Mouse (Mus musculus): Measurements from ENCODE around the gene Rbm44. TPM values are rescaled to one million over a fixed set of nuclear protein-coding genes. Genes with fewer than 3 reads are reported as not detected.

Rbm44 gene
- 0.34 and 0.45 TPM in 2 replicates for polyA plus RNA-seq (2015; fragmentation: Nextera tagmentation; extraction: Ambion mirVana)

DNA sequence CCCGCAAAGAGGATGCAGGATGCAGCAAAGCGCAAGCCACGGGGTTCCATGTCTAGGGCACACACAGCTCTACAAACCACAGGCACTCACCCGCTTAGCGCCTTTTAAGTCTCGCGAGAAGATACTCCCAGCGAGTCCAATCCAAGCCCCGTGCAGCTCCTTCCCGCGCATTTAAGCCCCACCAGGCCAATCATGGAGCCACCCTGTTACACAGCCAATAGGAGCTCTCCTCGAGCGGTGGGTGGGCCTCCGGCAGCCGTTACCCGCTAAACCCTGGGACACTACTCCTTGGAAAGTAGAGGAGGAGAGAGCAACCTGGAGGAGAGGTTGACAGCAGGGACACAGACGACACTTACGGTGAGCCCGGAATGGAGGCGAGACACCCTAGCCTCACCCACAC, at the start of gene Rbm44:
TSS of gene Rbm44 (plus strand) at position 277 of the 400 bp plus-strand sequence.
- no peaks in the 10 kb centered on the region for H3K36me3 ChIP-seq
- no peak within 1 kb of the TSS for H3K4me3 ChIP-seq (replicated peaks)
- WGBS, result 74% methylated on average over 20 of the region's 20 CpGs
- no peak within 1 kb of the TSS for H3K27ac ChIP-seq
- H3K4me2 ChIP-seq (replicated peaks), result no peak within 1 kb of the TSS
- H3K9ac ChIP-seq (replicated peaks), result no peak within 1 kb of the TSS
- H3K9me3 ChIP-seq, result no peaks in the 10 kb centered on the region
- no peaks in the 10 kb centered on the region for H3K4me1 ChIP-seq (replicated peaks)
- H3K27me3 ChIP-seq, result no peaks in the 10 kb centered on the region
- ATAC-seq, result no peak

GRCm38 (mm10) chr1:91095258-91095657, 49.6 kb upstream of the Rbm44 start:
- ATAC-seq, result no peak
- Histone ChIP-seq H3K27ac (no peak overlapping the region), H3K4me1 (replicated peaks) (no peaks in the 10 kb centered on the region), H3K9me3 (no peaks in the 10 kb centered on the region), H3K27me3 (no peaks in the 10 kb centered on the region), H3K4me3 (replicated peaks) (no peak overlapping the region), H3K4me2 (replicated peaks) (no peak overlapping the region), H3K9ac (replicated peaks) (no peak overlapping the region), H3K36me3 (no peaks in the 10 kb centered on the region)
- WGBS, result 87% methylated on average over 3 of the region's 3 CpGs

- H3K27me3 ChIP-seq, result no peaks in the 10 kb centered on the region
- no peak for ATAC-seq
- H3K4me2 ChIP-seq (replicated peaks), result no peak overlapping the region
- no peaks in the 10 kb centered on the region for H3K9me3 ChIP-seq
- 56% methylated on average over 1 of the region's 1 CpGs for WGBS
- H3K36me3 ChIP-seq, result no peaks in the 10 kb centered on the region
- H3K9ac ChIP-seq (replicated peaks), result no peak overlapping the region
- H3K4me3 ChIP-seq (replicated peaks), result no peak overlapping the region
- no peaks in the 10 kb centered on the region for H3K4me1 ChIP-seq (replicated peaks)
- H3K27ac ChIP-seq, result no peak overlapping the region
Measured at GRCm38 (mm10) chr1:91095853-91096252, 49.0 kb upstream of the Rbm44 start.

- WGBS, result 83% methylated on average over 5 of the region's 5 CpGs
- Histone ChIP-seq H3K4me2 (replicated peaks) (no peak overlapping the region), H3K36me3 (no peaks in the 10 kb centered on the region), H3K4me3 (replicated peaks) (no peak overlapping the region), H3K27me3 (no peaks in the 10 kb centered on the region), H3K9ac (replicated peaks) (no peak overlapping the region), H3K27ac (no peak overlapping the region), H3K4me1 (replicated peaks) (no peaks in the 10 kb centered on the region), H3K9me3 (no peaks in the 10 kb centered on the region)
- no peak for ATAC-seq
Measured at GRCm38 (mm10) chr1:91096490-91096889, 48.4 kb upstream of the Rbm44 start.

DNA sequence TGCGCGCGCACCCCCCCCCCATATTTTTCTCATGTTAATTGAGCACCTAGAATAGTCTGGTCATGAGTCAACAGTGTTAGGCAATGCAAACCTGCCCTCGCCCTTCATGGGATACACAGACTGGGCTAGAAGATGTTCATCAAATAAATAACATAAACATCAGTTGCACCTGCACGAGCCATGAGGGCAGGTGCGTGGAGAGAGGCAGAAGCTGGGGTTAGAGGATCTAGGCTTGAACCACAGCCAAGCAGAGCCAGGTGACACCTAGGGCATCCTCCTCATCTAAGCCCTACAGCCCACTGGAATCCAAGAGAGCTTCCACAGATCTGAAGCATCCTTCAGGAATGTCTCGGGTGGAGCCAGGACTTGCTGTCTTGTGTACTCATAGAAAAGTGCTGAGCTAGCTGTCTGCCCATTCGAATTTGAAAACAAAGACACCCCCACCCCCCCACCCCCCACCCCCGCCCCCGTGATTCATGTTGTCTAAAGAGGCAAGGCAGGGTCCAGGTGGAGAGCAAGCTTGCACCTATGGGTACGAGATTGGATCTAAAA, 47.5 kb upstream of the Rbm44 start:
- Histone ChIP-seq H3K4me1 (replicated peaks) (no peaks in the 10 kb centered on the region), H3K27me3 (no peaks in the 10 kb centered on the region), H3K9ac (replicated peaks) (no peak overlapping the region), H3K4me2 (replicated peaks) (no peak overlapping the region), H3K27ac (no peak overlapping the region), H3K9me3 (no peaks in the 10 kb centered on the region), H3K36me3 (no peaks in the 10 kb centered on the region), H3K4me3 (replicated peaks) (no peak overlapping the region)
- 94% methylated on average over 11 of the region's 11 CpGs for WGBS
- no peak for ATAC-seq

DNA sequence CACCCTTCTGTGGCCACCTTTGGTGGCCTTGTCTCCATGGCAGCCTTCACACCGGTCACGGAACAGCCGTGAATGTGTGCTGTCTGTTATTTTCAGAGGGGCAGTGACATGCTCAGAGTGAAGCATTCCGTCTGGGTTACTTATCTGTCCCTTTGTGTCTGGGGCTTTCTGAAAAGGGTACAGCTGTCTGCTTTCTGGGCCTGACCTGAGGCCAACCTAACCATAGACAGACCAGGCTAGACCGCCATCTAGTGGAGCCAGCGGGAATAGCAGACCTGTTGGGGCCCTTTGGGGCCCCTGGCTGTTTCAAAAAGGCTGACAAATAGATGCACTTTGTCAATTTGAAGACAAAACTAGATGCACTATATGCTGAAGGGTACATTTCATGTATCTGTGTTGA, 46.0 kb upstream of the Rbm44 start:
- no peak overlapping the region for H3K4me2 ChIP-seq (replicated peaks)
- no peak overlapping the region for H3K9ac ChIP-seq (replicated peaks)
- H3K4me1 ChIP-seq (replicated peaks), result no peaks in the 10 kb centered on the region
- H3K9me3 ChIP-seq, result no peaks in the 10 kb centered on the region
- no peaks in the 10 kb centered on the region for H3K27me3 ChIP-seq
- no peak overlapping the region for H3K4me3 ChIP-seq (replicated peaks)
- no peaks in the 10 kb centered on the region for H3K36me3 ChIP-seq
- no peak overlapping the region for H3K27ac ChIP-seq
- 10% methylated on average over 6 of the region's 6 CpGs for WGBS
- ATAC-seq, result peak; percentile 78

DNA sequence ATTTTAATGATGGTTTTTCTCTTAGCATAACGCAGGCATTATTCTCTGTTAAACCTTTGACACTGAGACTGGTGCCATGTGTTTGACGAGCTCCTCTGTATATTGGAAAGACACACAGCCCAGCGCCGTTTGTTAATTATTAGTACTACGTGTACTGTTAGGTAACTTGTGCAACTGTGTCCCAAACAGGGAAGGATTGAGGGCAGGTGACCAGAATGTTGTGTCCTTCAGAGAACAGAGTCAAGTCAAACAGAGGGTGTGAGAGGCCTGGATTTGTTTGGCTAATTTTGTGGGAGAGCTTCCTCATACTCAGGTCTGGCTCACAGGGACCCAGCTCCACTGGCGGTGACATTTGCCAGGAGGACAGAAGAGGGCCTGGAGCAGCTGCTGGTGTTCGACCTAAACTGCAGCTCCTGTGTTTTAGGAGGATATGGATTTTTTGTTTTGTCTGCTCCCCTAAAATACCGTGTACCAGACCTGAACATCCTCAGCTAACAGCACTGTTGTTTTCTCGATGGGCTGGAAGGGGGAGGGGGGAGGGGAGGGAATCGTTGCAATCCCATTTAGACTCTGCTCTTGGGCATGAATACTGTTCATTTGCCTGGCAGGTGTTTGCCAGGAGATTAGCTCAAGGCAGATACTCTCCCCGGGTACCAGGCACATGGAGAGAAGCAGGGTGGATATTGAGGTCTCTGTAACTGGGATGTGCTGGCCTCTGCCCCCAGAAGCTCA, 43.0 kb upstream of the Rbm44 start:
- Histone ChIP-seq H3K4me2 (replicated peaks) (no peak overlapping the region), H3K36me3 (peaks cover 4% of the 10 kb centered on the region; the same call in 1 of the 2 replicates), H3K27ac (no peak overlapping the region), H3K9ac (replicated peaks) (no peak overlapping the region), H3K4me1 (replicated peaks) (no peaks in the 10 kb centered on the region), H3K9me3 (no peaks in the 10 kb centered on the region), H3K27me3 (no peaks in the 10 kb centered on the region), H3K4me3 (replicated peaks) (no peak overlapping the region)
- 70% methylated on average over 11 of the region's 11 CpGs for WGBS
- no peak for ATAC-seq

DNA sequence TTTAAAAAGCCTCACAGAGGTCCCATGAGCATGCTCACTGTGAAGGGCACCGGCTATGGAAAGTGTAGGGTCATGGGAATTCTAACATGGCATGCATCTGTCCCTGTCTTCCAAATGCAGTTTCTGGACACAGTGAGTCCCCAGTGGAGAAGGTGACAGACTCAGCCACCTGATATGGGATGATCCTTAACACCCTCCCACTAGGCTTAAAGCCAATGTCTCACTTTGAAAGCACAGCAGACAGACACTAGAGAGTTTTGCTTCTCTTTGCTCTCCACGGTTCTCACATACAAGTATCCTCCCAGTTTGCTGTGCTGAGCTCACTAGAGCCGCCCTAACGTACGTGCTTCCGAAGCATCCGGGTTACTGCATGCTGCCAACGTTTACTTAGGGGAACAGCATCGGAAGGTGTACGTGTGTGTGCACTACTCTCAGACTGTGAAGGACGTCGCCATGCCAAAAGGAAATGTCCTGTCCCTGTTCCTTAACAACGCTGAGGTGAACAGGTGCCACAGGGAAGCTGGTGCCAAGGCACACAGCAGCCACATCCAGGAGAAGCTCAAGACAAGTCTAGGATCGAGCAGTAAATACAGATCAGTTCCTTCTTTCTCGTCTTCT, 41.4 kb upstream of the Rbm44 start:
- Histone ChIP-seq H3K9me3 (no peaks in the 10 kb centered on the region), H3K4me2 (replicated peaks) (no peak overlapping the region), H3K9ac (replicated peaks) (no peak overlapping the region), H3K27ac (no peak overlapping the region), H3K4me3 (replicated peaks) (no peak overlapping the region), H3K4me1 (replicated peaks) (no peaks in the 10 kb centered on the region), H3K36me3 (peaks cover 4% of the 10 kb centered on the region; the same call in 1 of the 2 replicates), H3K27me3 (no peaks in the 10 kb centered on the region)
- WGBS, result 93% methylated on average over 15 of the region's 15 CpGs
- ATAC-seq, result no peak

- Histone ChIP-seq H3K9me3 (no peaks in the 10 kb centered on the region), H3K36me3 (peaks cover 13% of the 10 kb centered on the region; the same call in 1 of the 2 replicates), H3K4me2 (replicated peaks) (no peak overlapping the region), H3K9ac (replicated peaks) (no peak overlapping the region), H3K4me3 (replicated peaks) (no peak overlapping the region), H3K27ac (no peak overlapping the region), H3K4me1 (replicated peaks) (no peaks in the 10 kb centered on the region), H3K27me3 (no peaks in the 10 kb centered on the region)
- no peak for ATAC-seq
- 73% methylated on average over 5 of the region's 5 CpGs for WGBS
Measured at GRCm38 (mm10) chr1:91107548-91107947, 37.3 kb upstream of the Rbm44 start.

DNA sequence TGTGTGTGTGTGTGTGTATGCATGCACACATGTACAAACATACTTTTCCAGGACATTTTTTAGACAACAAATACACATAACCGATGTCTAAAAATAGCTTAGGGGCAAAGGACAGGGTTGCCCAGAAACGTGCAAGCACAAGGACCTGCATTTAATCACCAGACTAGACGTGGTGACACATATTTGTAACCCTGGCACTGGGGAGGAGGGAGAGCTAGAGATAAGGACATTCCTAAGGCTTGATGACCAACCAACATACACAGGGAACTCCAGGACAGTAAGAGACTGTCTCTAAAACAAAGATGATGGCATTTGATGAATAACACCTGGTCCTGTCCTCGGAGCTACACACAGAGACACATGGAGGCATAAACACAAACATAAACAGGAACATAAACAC, 35.6 kb upstream of the Rbm44 start:
- ATAC-seq, result no peak
- Histone ChIP-seq H3K27ac (no peak overlapping the region), H3K9me3 (no peaks in the 10 kb centered on the region), H3K27me3 (no peaks in the 10 kb centered on the region), H3K4me1 (replicated peaks) (no peaks in the 10 kb centered on the region), H3K4me3 (replicated peaks) (no peak overlapping the region), H3K36me3 (peaks cover 15% of the 10 kb centered on the region; the same call in 1 of the 2 replicates), H3K4me2 (replicated peaks) (no peak overlapping the region), H3K9ac (replicated peaks) (no peak overlapping the region)
- WGBS, result 87% methylated on average over 4 of the region's 4 CpGs

DNA sequence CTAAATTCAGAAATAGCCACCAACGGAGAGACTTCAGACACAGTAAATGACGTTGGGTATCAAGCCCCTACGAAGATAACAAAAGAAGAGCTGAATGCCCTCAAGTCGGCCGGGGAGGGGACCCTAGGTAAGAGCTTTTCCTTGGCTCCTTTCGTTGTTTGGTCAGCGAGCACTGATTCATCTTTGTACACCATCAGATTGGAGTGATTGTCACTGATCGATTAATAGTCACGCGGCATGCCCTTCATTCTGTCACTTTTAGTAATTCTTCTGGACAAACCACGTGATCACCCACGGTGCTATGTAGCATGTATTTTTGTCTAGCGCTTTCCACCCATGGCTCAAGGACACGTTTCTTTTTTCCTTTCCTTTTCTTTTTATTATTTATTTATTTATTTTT, 32.7 kb upstream of the Rbm44 start:
- no peak for ATAC-seq
- Histone ChIP-seq H3K4me2 (replicated peaks) (no peak overlapping the region), H3K4me3 (replicated peaks) (no peak overlapping the region), H3K27ac (no peak overlapping the region), H3K9ac (replicated peaks) (no peak overlapping the region), H3K36me3 (0 out of 2 replicates have a peak, but pooled peaks cover 11% of the 10 kb centered on the region), H3K4me1 (replicated peaks) (no peaks in the 10 kb centered on the region), H3K9me3 (no peaks in the 10 kb centered on the region), H3K27me3 (no peaks in the 10 kb centered on the region)
- 93% methylated on average over 14 of the region's 14 CpGs for WGBS

GRCm38 (mm10) chr1:91112606-91113005, 32.3 kb upstream of the Rbm44 start:
- no peak for ATAC-seq
- 93% methylated on average over 4 of the region's 4 CpGs for WGBS
- Histone ChIP-seq H3K4me2 (replicated peaks) (no peak overlapping the region), H3K4me3 (replicated peaks) (no peak overlapping the region), H3K4me1 (replicated peaks) (no peaks in the 10 kb centered on the region), H3K9ac (replicated peaks) (no peak overlapping the region), H3K27ac (no peak overlapping the region), H3K9me3 (no peaks in the 10 kb centered on the region), H3K36me3 (0 out of 2 replicates have a peak, but pooled peaks cover 11% of the 10 kb centered on the region), H3K27me3 (no peaks in the 10 kb centered on the region)
